Mouse (Mus musculus) lung, embryonic 14.5 days (tissue): ENCODE data around the gene Lrrc39. TPM values are rescaled to one million over a fixed set of nuclear protein-coding genes. Genes with fewer than 3 reads are reported as not detected.

Source experiments
- ATAC-seq: fragments of 200-750 bp; cut with Nextera tagmentation; 2 replicates; pipeline ENCODE4 v1.8.0; 2017; ENCODE audit warnings: mild to moderate bottlenecking, moderate TSS enrichment, moderate library complexity; ENCODE audit not compliant: insufficient read depth
- DNase-seq: peaks from one replicate; pipeline ENCODE4 v3.0.0-alpha.2; 2015
- H3K27ac ChIP-seq: fragments of 300-500 bp; sonication (generic); 2 replicates; pipeline ENCODE4 v1.5.1; 2014; ENCODE audit warnings: low read depth, mild to moderate bottlenecking, moderate library complexity
- H3K27me3 ChIP-seq: fragments of 300-500 bp; sonication (generic); 2 replicates; pipeline ENCODE4 v1.6.1; 2014; ENCODE audit warnings: low read length, control low read depth; ENCODE audit not compliant: insufficient read depth
- H3K36me3 ChIP-seq: fragments of 300-500 bp; sonication (generic); 2 replicates; pipeline ENCODE4 v1.6.1; 2014; ENCODE audit warnings: control low read depth; ENCODE audit not compliant: insufficient read depth
- H3K4me1 ChIP-seq: fragments of 300-500 bp; sonication (generic); 2 replicates; pipeline ENCODE4 v1.6.1; 2014; ENCODE audit warnings: antibody characterized with exemption, control low read depth; ENCODE audit not compliant: insufficient read depth
- H3K4me2 ChIP-seq: fragments of 300-500 bp; sonication (generic); 2 replicates; pipeline ENCODE4 v1.6.1; 2014; ENCODE audit warnings: mild to moderate bottlenecking
- H3K4me3 ChIP-seq: fragments of 300-500 bp; sonication (generic); 2 replicates; pipeline ENCODE4 v1.5.1; 2014; ENCODE audit warnings: low read depth, low read length
- H3K9ac ChIP-seq: fragments of 300-500 bp; sonication (generic); 2 replicates; pipeline ENCODE4 v1.6.1; 2014
- H3K9me3 ChIP-seq: fragments of 300-500 bp; sonication (generic); 2 replicates; pipeline ENCODE4 v1.6.1; 2016; ENCODE audit warnings: low read depth, low read length, control low read depth
- CTCF ChIP-seq: IDR thresholded peaks from 2 replicates; pipeline ENCODE4 v1.5.1; 2016; ENCODE audit warnings: antibody characterized with exemption, low read depth
- WGBS: fragments of 180-500 bp; shearing (Covaris S2); extraction: QIAGEN DNeasy Blood & Tissue Kit; methylation state at CpG from one replicate; pipeline ENCODE4 v1.1.7; 2014; 5-methylcytosine and 5-hydroxymethylcytosine counted together
- polyA plus RNA-seq: library from polyadenylated mRNA; unstranded; fragments of >200 nt; fragmentation: Nextera tagmentation; extraction: Ambion mirVana; gene quantifications from 2 replicates; pipeline ENCODE4 v1.2.1, GENCODE M21; 2014

The Lrrc39 gene
- polyA plus RNA-seq, 1 experiment from 2014 or later = 0.22 TPM

DNA sequence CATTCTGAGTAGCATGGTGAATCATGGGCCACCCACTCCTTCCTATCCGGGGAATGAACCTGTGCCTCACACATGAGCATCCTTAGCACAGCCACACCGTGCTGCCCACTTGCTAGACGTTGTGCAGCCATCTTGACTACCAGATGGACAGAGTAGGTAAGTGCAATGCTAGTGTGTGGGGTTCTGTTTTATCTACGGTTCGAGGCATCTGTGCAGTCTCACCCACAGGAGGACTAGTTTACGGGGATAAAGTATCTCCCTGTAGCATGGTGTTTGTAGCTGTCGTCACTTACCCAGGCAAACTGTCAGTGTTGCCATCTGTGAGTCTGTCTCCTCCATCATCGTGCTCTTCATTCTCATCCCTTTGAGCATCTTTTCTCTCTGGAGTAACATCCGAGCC is 19.4 kb downstream of the Lrrc39 start:
- Histone ChIP-seq H3K4me3 (no peak overlapping the region), H3K36me3 (peaks cover 71% of the 10 kb centered on the region), H3K4me1 (no peaks in the 10 kb centered on the region), H3K4me2 (no peak overlapping the region), H3K9ac (no peak overlapping the region), H3K27ac (no peak overlapping the region), H3K27me3 (no peaks in the 10 kb centered on the region), H3K9me3 (no peaks in the 10 kb centered on the region)
- WGBS = 92% methylated on average over 9 of the region's 9 CpGs
- DNase-seq (no peak), ATAC-seq (no peak)
- no peak for TF ChIP-seq CTCF

DNA sequence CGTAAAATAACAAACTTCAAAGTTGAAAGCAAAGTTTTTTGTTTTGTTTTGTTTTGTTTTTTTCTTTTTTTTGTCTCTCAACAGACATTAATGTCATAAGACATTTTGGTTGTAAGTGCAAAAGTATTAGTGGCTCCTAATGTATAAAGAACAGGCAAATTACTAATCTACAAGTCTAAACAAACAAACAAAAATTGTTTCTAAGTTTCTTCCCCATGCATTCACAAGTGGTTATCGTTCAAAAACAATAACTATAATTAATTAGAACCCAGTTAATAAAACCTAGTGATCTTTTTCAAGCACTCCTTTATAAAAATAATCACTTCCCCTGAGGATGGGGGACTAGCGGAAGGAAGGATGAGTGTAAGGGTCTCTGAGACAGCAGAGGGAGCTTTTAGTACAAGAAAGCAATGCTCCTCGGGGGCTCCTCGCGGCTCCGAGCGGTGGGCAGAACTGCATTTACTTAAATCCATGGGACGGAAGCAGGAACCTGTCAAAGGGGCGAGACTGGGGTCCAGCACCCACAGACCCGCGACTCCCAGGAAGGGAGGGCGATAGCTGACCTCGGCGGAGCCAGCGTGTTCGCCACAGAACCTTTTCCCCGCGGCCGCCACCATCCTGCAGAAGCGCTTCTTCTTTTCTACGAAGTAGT is 31.4 kb downstream of the Lrrc39 start:
- Histone ChIP-seq H3K36me3 (peaks cover 28% of the 10 kb centered on the region), H3K4me1 (peaks cover 4% of the 10 kb centered on the region; the same call in 1 of the 2 replicates), H3K4me2 (peak overlapping the region; percentile 56), H3K27me3 (no peaks in the 10 kb centered on the region), H3K9ac (peak overlapping the region; percentile 90), H3K9me3 (no peaks in the 10 kb centered on the region), H3K4me3 (peak overlapping the region; percentile 86), H3K27ac (peak overlapping the region; percentile 86)
- WGBS = 1% methylated on average over 22 of the region's 22 CpGs
- ATAC-seq (peak; percentile 75), DNase-seq (peak; percentile 75)
- peak; percentile 18; the same call in 1 of the 2 replicates for TF ChIP-seq CTCF

DNA sequence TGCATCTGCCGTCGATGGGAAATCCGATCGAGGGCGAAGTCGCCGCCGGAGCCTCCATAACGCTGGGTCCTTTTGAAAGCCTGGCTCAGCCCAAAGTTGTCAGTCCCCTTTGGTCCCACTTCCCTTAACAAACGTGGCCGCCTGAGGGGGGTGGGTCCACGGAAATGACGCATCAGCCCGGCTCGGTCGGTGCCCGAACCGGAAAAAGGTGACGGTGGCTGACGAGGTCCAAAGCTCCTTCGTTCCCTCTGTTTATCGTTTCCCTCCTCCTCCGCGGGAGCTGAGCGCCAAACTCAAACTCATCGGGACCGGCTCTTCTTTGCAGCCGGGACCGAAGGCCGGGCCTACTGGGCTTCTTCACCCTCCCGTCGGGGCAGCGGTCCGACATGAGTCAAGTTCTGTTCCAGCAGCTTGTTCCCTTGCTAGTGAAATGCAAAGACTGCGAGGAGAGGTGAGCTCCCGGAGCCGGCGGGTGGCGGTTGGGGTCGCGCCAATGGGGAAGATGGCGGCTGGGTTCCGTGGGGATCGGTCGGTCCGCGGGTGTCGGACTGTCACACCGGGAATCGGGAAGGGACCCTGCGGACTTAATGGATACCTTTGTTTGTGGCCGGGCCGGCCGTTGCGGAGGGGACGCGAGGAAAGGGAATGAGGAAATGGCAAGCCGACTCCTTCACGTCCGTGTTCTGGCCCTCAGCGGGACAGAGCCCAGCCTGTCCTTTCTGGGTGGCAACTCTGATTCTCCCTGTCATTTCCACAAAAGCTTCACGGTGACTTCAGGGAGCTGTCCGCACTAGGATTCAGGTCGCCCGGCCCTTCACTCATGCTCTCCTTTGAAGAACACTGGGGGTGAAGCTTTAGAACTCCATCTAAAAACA is 32.2 kb downstream of the Lrrc39 start, which contains the start of gene Sass6:
Gene Sass6, plus strand, starts transcription at position 255 of the 875 bp plus-strand sequence.
- peak; percentile 97 for ATAC-seq

DNA sequence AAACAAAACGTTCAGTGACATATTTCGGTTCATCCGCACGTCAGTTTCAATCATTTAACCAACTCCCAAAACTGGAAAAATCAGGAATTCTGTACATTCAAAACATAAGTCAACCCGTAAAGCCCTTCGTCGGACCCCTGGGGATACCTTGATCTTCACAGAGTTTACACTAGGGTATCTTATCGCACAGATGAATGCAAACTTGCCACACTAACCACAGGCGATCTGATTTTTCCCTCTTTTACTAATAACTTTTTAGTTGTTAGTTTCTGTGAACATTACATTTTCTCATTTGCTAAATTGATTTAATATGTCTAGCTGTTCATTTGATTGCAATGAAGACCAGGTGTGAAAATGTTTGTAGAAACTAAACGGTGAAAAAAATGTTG is 32.8 kb downstream of the Lrrc39 start:
- H3K4me1 ChIP-seq = peaks cover 4% of the 10 kb centered on the region; the same call in 1 of the 2 replicates
- H3K27ac ChIP-seq = peak overlapping the region; percentile 86
- peak overlapping the region; percentile 90 for H3K9ac ChIP-seq
- ATAC-seq = no peak
- H3K36me3 ChIP-seq = peaks cover 14% of the 10 kb centered on the region
- H3K4me3 ChIP-seq = peak overlapping the region; percentile 86
- no peak for TF ChIP-seq CTCF
- WGBS = 4% methylated on average over 10 of the region's 10 CpGs
- no peaks in the 10 kb centered on the region for H3K27me3 ChIP-seq
- no peaks in the 10 kb centered on the region for H3K9me3 ChIP-seq
- DNase-seq = no peak
- peak overlapping the region; percentile 73 for H3K4me2 ChIP-seq

More for the DNA sequence above, 32.2 kb downstream of the Lrrc39 start, which contains the start of gene Sass6:
- Histone ChIP-seq H3K9ac (peak within 1 kb of the TSS; percentile 90), H3K9me3 (no peaks in the 10 kb centered on the region), H3K27ac (peak within 1 kb of the TSS; percentile 86), H3K4me1 (peaks cover 4% of the 10 kb centered on the region; the same call in 1 of the 2 replicates), H3K27me3 (no peaks in the 10 kb centered on the region), H3K4me3 (peak within 1 kb of the TSS; percentile 86), H3K36me3 (peaks cover 20% of the 10 kb centered on the region), H3K4me2 (peak within 1 kb of the TSS; percentile 73)
- TF ChIP-seq CTCF = no peak
- DNase-seq = peak; percentile 99
- WGBS = under 1% methylated on average over 65 of the region's 65 CpGs

DNA sequence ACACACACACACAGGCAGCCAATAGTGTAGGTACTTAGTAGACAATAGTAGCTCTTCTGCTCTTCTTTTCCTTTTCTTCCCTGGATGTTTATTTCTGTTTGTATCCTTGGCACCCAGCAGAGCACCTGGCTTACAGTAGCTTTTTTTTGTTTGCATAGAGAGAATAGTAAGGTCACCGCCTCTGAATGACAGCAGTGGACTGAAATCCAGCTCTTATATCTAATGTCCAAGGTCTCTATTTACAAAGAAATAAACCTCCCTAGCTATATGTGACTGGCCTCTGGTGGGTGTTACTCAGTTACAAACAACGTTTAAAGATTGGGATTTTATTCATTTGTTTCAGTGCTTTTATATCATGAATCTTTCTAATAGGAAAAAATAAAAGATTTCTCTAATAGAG is 36.9 kb downstream of the Lrrc39 start:
- Histone ChIP-seq H3K9me3 (no peaks in the 10 kb centered on the region), H3K4me1 (peaks cover 4% of the 10 kb centered on the region; the same call in 1 of the 2 replicates), H3K4me3 (no peak overlapping the region), H3K9ac (no peak overlapping the region), H3K4me2 (no peak overlapping the region), H3K27me3 (no peaks in the 10 kb centered on the region), H3K36me3 (no peaks in the 10 kb centered on the region), H3K27ac (no peak overlapping the region)
- no peak for DNase-seq
- WGBS = 79% methylated on average over 2 of the region's 2 CpGs
- no peak for TF ChIP-seq CTCF
- ATAC-seq = no peak

DNA sequence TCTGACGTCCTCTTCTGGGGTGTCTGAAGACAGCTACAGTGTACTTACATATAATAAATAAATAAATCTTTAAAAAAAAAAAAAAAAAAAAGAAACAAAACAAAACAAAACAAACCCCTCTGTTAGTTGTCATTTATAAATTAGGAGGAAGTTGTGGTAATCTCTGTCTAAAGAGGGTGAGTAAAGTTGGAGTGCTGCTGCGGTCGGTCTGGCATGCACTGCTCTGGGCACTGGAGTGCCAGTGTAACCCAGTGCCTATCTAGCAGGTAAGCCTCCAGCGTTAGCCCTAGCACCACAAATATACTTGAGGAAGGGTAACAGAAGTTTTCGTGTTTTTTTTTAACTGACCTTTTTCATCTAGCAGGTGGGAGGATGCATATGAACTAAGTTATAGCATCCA is 38.2 kb downstream of the Lrrc39 start:
- ATAC-seq (no peak), DNase-seq (no peak)
- WGBS = 79% methylated on average over 5 of the region's 5 CpGs
- Histone ChIP-seq H3K9me3 (no peaks in the 10 kb centered on the region), H3K36me3 (no peaks in the 10 kb centered on the region), H3K27ac (no peak overlapping the region), H3K27me3 (no peaks in the 10 kb centered on the region), H3K4me3 (no peak overlapping the region), H3K9ac (no peak overlapping the region), H3K4me1 (peaks cover 1% of the 10 kb centered on the region; the same call in 1 of the 2 replicates), H3K4me2 (no peak overlapping the region)
- TF ChIP-seq CTCF = no peak

DNA sequence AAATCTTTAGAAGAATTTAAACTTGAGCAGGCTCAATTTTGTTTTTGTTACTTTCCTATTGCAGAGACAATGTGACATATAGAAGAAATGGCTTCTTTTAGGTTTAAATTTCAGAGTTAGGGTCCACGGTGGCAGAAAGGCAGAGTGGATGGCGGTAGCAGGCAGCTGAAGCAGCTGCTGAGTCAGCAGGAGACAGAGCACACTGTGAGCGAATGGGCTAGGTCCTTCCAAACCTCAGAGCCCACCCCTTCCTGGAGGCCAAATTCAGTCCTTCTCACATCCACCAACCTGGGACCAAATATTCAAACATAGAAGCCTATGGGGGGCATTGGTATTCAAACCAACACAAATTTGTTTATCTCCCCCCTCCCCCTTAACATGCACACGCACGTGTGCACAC is 39.0 kb downstream of the Lrrc39 start:
- no peaks in the 10 kb centered on the region for H3K9me3 ChIP-seq
- H3K4me2 ChIP-seq = no peak overlapping the region
- H3K36me3 ChIP-seq = no peaks in the 10 kb centered on the region
- H3K9ac ChIP-seq = no peak overlapping the region
- H3K4me1 ChIP-seq = no peaks in the 10 kb centered on the region
- 91% methylated on average over 5 of the region's 5 CpGs for WGBS
- no peak for ATAC-seq
- TF ChIP-seq CTCF = no peak
- H3K4me3 ChIP-seq = no peak overlapping the region
- H3K27me3 ChIP-seq = no peaks in the 10 kb centered on the region
- no peak for DNase-seq
- H3K27ac ChIP-seq = no peak overlapping the region
